Mouse (Mus musculus) neural tube, embryonic 11.5 days (tissue): ENCODE results near the gene Pik3r2. TPM values are rescaled to one million over a fixed set of nuclear protein-coding genes. Genes with fewer than 3 reads are reported as not detected.

Experiments used
- ATAC-seq: fragments of 200-750 bp; cut with Nextera tagmentation; 2 replicates; pipeline ENCODE4 v1.8.0; 2017; ENCODE audit warnings: moderate number of reproducible peaks, mild to moderate bottlenecking, moderate TSS enrichment, moderate library complexity; ENCODE audit not compliant: insufficient read depth, low FRiP score, low TSS enrichment
- DNase-seq: peaks from one replicate; pipeline ENCODE4 v3.0.0-alpha.2; 2015; ENCODE audit warnings: low spot score
- H3K27ac ChIP-seq: fragments of 300-500 bp; sonication (generic); 2 replicates; pipeline ENCODE4 v1.5.1; 2014; ENCODE audit warnings: low read depth, mild to moderate bottlenecking, low read length
- H3K27me3 ChIP-seq: fragments of 300-500 bp; sonication (generic); 2 replicates; pipeline ENCODE4 v1.6.1; 2014; ENCODE audit warnings: mild to moderate bottlenecking, low read length, mixed read lengths; ENCODE audit not compliant: control insufficient read depth, insufficient read depth
- H3K36me3 ChIP-seq: fragments of 300-500 bp; sonication (generic); 2 replicates; pipeline ENCODE4 v1.6.1; 2014; ENCODE audit warnings: mild to moderate bottlenecking, low read length, moderate library complexity, mixed read lengths; ENCODE audit not compliant: control insufficient read depth, insufficient read depth
- H3K4me1 ChIP-seq: fragments of 300-500 bp; sonication (generic); 2 replicates; pipeline ENCODE4 v1.6.1; 2014; ENCODE audit warnings: low read length, mixed read lengths; ENCODE audit not compliant: control insufficient read depth, insufficient read depth
- H3K4me2 ChIP-seq: fragments of 300-500 bp; sonication (generic); 2 replicates; pipeline ENCODE4 v1.6.1; 2014; ENCODE audit warnings: low read depth, mild to moderate bottlenecking, moderate library complexity
- H3K4me3 ChIP-seq: fragments of 300-500 bp; sonication (generic); 2 replicates; pipeline ENCODE4 v1.5.1; 2014; ENCODE audit warnings: low read depth, low read length
- H3K9ac ChIP-seq: fragments of 300-500 bp; sonication (generic); 2 replicates; pipeline ENCODE4 v1.6.1; 2014; ENCODE audit warnings: mild to moderate bottlenecking, low read length
- H3K9me3 ChIP-seq: fragments of 300-500 bp; sonication (generic); 2 replicates; pipeline ENCODE4 v1.6.1; 2016; ENCODE audit warnings: low read length; ENCODE audit not compliant: control insufficient read depth
- WGBS: fragments of 180-500 bp; shearing (Covaris S2); extraction: QIAGEN DNeasy Blood & Tissue Kit; methylation state at CpG from one replicate; pipeline ENCODE4 v1.1.7; 2014; 5-methylcytosine and 5-hydroxymethylcytosine counted together
- polyA plus RNA-seq: library from polyadenylated mRNA; unstranded; fragments of >200 nt; fragmentation: Nextera tagmentation; extraction: Ambion mirVana; gene quantifications from 2 replicates; pipeline ENCODE4 v1.2.1, GENCODE M21; 2014

The Pik3r2 gene
- polyA plus RNA-seq, 1 experiment from 2014 or later, result 54.7 TPM

- no peak for ATAC-seq
- Histone ChIP-seq H3K4me1 (peaks cover under 1% of the 10 kb centered on the region; the same call in 1 of the 2 replicates), H3K4me2 (no peak overlapping the region), H3K9me3 (no peaks in the 10 kb centered on the region), H3K27ac (no peak overlapping the region), H3K9ac (no peak overlapping the region), H3K36me3 (no peaks in the 10 kb centered on the region), H3K4me3 (no peak overlapping the region), H3K27me3 (peaks cover 12% of the 10 kb centered on the region)
- peak; percentile 7 for DNase-seq
- 73% methylated on average over 5 of the region's 5 CpGs for WGBS
Measured at GRCm38 (mm10) chr8:70737705-70738104, 38.8 kb downstream of the Pik3r2 start.

GRCm38 (mm10) chr8:70730956-70731355 is 45.6 kb downstream of the Pik3r2 start:
- Histone ChIP-seq H3K36me3 (no peaks in the 10 kb centered on the region), H3K4me2 (no peak overlapping the region), H3K9me3 (no peaks in the 10 kb centered on the region), H3K27ac (no peak overlapping the region), H3K9ac (no peak overlapping the region; the same call in 1 of the 2 replicates), H3K4me3 (no peak overlapping the region), H3K27me3 (peaks cover 24% of the 10 kb centered on the region), H3K4me1 (no peaks in the 10 kb centered on the region)
- WGBS, result 82% methylated on average over 4 of the region's 4 CpGs
- DNase-seq (peak; percentile 8), ATAC-seq (no peak)

- no peaks in the 10 kb centered on the region for H3K36me3 ChIP-seq
- peak overlapping the region; percentile 16; the same call in 1 of the 2 replicates for H3K4me3 ChIP-seq
- peak overlapping the region; percentile 39; the same call in 1 of the 2 replicates for H3K9ac ChIP-seq
- H3K27me3 ChIP-seq, result peaks cover 24% of the 10 kb centered on the region
- H3K9me3 ChIP-seq, result no peaks in the 10 kb centered on the region
- H3K27ac ChIP-seq, result no peak overlapping the region
- DNase-seq, result peak; percentile 16
- peak overlapping the region; percentile 29; the same call in 1 of the 2 replicates for H3K4me2 ChIP-seq
- ATAC-seq, result no peak
- H3K4me1 ChIP-seq, result no peaks in the 10 kb centered on the region
- 4% methylated on average over 34 of the region's 34 CpGs for WGBS
Measured at GRCm38 (mm10) chr8:70729808-70730475, 46.6 kb downstream of the Pik3r2 start.

- H3K27me3 ChIP-seq, result peaks cover 24% of the 10 kb centered on the region
- WGBS, result 47% methylated on average over 11 of the region's 11 CpGs
- no peaks in the 10 kb centered on the region for H3K9me3 ChIP-seq
Measured at GRCm38 (mm10) chr8:70726721-70727120, 49.8 kb downstream of the Pik3r2 start.

GRCm38 (mm10) chr8:70725792-70726447 is 50.6 kb downstream of the Pik3r2 start:
- H3K27me3 ChIP-seq, result peaks cover 24% of the 10 kb centered on the region
- H3K9ac ChIP-seq, result no peak overlapping the region
- 29% methylated on average over 14 of the region's 14 CpGs for WGBS
- no peak overlapping the region for H3K27ac ChIP-seq
- H3K9me3 ChIP-seq, result no peaks in the 10 kb centered on the region
- DNase-seq, result no peak
- no peak for ATAC-seq
- H3K4me1 ChIP-seq, result no peaks in the 10 kb centered on the region
- H3K4me3 ChIP-seq, result no peak overlapping the region
- no peaks in the 10 kb centered on the region for H3K36me3 ChIP-seq
- H3K4me2 ChIP-seq, result no peak overlapping the region

More at GRCm38 (mm10) chr8:70726721-70727120, 49.8 kb downstream of the Pik3r2 start:
- DNase-seq (no peak), ATAC-seq (no peak)
- Histone ChIP-seq H3K4me2 (no peak overlapping the region), H3K4me3 (no peak overlapping the region), H3K9ac (no peak overlapping the region), H3K4me1 (no peaks in the 10 kb centered on the region), H3K27ac (no peak overlapping the region), H3K36me3 (no peaks in the 10 kb centered on the region)

- ATAC-seq, result no peak
Measured at GRCm38 (mm10) chr8:70724216-70724615, 52.3 kb downstream of the Pik3r2 start.

GRCm38 (mm10) chr8:70723486-70724210 is 52.9 kb downstream of the Pik3r2 start, which contains the start of gene Pde4c:
Pde4c (plus strand) TSS chr8:70723720.
- Histone ChIP-seq H3K4me3 (no peak within 1 kb of the TSS), H3K4me2 (no peak within 1 kb of the TSS), H3K36me3 (no peaks in the 10 kb centered on the region), H3K27me3 (peaks cover 4% of the 10 kb centered on the region), H3K9me3 (no peaks in the 10 kb centered on the region), H3K4me1 (no peaks in the 10 kb centered on the region), H3K9ac (no peak within 1 kb of the TSS), H3K27ac (no peak within 1 kb of the TSS)
- WGBS, result 56% methylated on average over 7 of the region's 7 CpGs
- DNase-seq, result no peak
- ATAC-seq, result no peak

More at GRCm38 (mm10) chr8:70724216-70724615, 52.3 kb downstream of the Pik3r2 start:
- Histone ChIP-seq H3K27me3 (peaks cover 10% of the 10 kb centered on the region), H3K4me2 (no peak overlapping the region), H3K9me3 (no peaks in the 10 kb centered on the region), H3K27ac (no peak overlapping the region), H3K36me3 (no peaks in the 10 kb centered on the region), H3K4me1 (no peaks in the 10 kb centered on the region), H3K9ac (no peak overlapping the region), H3K4me3 (no peak overlapping the region)
- 80% methylated on average over 12 of the region's 12 CpGs for WGBS
- DNase-seq, result no peak

GRCm38 (mm10) chr8:70721601-70722000 is 54.9 kb downstream of the Pik3r2 start:
- H3K4me1 ChIP-seq, result no peaks in the 10 kb centered on the region
- H3K27ac ChIP-seq, result no peak overlapping the region
- H3K4me3 ChIP-seq, result no peak overlapping the region
- H3K36me3 ChIP-seq, result no peaks in the 10 kb centered on the region
- WGBS, result 82% methylated on average over 8 of the region's 8 CpGs
- no peak overlapping the region for H3K4me2 ChIP-seq
- no peak for DNase-seq
- no peaks in the 10 kb centered on the region for H3K9me3 ChIP-seq
- no peak overlapping the region for H3K9ac ChIP-seq
- ATAC-seq, result no peak
- 0 out of 2 replicates have a peak, but pooled peaks cover under 1% of the 10 kb centered on the region for H3K27me3 ChIP-seq
